Mouse (Mus musculus): ENCODE results near the gene Tas2r108.

The Tas2r108 gene

DNA sequence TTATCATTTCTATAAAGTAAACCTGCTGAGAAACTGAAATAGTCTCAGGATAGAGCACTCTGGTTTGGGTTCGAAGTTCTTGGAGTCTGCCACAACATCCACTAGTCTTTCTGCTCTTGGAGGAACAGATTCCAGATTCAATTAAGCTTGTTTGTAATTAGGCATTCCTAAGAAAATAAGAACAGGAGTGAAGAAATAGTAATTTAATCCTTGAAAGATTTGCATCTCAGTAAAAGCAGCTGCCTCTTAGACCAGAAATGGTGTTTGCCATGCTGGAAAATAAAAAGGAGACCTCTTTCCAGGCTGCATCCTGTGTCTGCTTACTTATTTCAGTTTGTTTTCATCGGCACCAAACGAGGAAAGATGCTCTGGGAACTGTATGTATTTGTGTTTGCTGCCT, at the start of gene Tas2r108:
Tas2r108 (plus strand) TSS at position 301 of the 400 bp plus-strand sequence.
- 76% methylated on average over 3 of the region's 3 CpGs for WGBS

DNA sequence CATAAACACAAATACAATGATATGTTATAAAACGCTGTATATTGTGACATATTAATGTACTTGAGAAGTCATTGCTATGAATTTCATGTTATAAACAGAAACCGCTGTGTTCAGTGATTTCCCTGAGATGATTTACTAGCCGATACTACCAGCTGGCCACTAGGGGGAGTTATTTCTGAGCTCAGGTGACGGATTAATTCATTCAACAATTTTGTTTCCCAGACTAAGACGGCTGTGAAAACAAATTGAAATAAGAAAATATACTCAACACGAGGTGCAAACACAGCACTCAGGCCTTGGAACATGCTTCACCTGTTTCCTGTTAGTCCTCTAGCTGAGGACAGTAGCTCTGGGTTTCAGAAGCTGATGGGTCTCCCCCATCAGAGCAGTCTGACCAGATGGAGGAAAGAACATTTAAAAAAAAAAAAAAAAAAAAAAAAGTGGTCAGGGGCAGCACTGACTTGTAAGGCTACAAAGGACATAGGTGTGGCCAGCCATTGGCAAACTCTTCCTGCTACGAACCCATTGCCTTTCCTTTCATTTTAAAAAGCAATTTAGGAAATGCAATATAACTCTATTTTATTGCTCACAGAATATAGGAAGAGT, 38.8 kb upstream of the Tas2r108 start:
- 29% methylated on average over 7 of the region's 7 CpGs for WGBS

DNA sequence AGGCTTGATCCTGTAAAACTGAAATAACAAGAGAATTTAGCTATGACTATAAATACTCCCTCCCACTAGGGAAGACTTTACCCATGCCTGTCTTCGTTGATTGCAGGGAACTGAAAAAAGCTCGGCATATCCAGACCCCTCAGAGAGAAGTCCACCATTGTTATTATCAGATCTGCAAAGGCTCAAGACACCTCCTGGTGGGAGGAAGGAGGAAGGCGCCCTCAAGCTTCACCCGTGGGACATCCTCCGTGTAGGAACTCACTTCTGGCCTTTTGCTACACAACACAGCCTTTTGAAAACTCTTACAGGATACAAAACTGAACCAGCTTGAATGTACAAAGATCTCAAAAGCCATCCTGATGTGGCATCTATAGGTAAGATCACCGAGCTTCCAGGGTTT, 27.6 kb upstream of the Tas2r108 start:
- WGBS: 40% methylated on average over 6 of the region's 6 CpGs

DNA sequence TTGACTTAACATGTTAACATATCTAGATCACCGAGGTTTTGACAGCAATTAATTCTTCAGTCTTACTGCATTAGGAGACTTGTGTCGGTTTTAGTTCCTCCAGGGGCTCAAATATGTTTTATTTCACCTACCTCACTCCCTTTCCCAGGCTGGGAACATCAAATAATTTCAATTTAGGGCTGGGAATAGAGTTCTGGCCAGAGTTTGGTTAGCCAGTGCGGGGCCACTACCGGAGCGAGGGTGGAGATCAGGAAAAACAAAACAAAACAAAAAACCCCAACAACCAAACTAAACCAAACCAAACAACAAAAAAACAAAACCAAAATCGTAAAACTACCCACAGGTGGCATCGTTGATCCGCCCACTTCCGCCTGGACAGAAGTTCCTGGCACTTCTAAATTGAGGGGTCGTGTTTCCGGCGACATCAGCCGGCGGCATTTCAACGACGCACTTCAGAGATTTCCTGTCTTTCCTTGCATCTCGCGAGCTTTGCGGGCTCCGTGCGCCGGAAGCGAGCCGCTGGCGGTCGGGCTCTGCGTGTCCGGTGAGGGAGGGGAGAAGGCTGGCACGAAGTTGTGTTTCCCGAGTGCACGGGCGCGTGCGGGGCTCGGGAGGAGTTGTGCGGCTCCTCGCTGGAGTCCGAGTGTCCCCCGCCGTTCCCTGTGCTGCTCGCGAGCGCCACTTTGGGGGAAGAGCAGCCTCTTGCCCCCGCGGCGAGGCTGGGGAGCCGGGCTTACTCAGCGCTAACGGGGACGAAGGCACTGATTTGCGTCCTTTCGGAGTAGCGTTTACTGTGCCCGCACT, 22.2 kb upstream of the Tas2r108 start, which contains the start of gene Ssbp1:
Ssbp1 (plus strand) TSS at position 437 of the 804 bp plus-strand sequence.
- under 1% methylated on average over 54 of the region's 54 CpGs for WGBS

DNA sequence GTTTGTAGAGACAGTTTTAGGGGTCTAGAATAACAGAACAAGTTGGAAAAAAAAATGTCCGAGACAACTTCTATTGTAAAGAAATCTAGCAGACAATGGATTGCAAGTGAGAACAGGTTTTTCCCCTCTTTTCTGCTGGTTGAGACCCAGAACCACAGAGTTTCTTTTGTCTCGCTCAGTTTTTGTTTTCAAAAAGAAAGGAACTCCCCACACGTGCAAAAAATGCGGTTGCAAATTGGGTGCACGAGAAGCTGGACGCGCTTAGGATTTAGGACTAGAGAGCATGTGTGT, 21.7 kb upstream of the Tas2r108 start:
- under 1% methylated on average over 7 of the region's 7 CpGs for WGBS

DNA sequence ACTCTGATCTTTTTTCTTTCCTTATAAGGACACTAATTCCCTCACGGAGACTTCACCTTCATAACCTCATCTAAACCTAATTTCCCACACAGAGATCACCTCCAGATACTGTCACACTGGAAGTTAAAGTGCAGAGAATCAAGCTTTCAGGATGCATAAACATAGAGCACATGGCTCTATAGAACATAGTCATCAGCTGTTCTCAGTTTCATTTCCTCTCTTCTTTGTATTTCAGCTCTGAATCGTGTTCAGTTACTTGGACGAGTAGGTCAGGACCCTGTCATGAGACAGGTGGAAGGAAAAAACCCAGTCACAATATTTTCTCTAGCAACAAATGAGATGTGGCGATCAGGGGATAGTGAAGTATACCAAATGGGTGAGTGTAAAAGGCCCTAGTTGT, 17.2 kb upstream of the Tas2r108 start:
- 91% methylated on average over 4 of the region's 4 CpGs for WGBS

DNA sequence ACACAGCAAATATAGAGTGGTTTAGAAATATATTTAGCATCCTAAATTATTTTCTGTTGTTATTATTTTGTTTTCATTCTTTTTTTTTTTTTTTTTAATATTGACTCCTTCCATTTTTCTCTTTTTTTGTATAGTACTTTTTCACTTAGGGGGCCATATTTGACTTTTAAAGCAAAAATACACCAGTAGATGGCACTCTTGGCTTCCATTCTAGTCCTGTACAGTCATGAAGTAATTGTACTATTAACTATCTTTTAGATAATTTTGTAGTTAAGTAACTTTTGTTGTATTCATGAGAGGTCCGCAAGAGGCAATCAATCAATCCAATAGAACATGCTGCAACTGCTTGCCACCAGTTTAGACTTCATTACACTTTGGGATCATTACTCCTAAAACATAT, 13.6 kb upstream of the Tas2r108 start:
- 85% methylated on average over 1 of the region's 1 CpGs for WGBS

DNA sequence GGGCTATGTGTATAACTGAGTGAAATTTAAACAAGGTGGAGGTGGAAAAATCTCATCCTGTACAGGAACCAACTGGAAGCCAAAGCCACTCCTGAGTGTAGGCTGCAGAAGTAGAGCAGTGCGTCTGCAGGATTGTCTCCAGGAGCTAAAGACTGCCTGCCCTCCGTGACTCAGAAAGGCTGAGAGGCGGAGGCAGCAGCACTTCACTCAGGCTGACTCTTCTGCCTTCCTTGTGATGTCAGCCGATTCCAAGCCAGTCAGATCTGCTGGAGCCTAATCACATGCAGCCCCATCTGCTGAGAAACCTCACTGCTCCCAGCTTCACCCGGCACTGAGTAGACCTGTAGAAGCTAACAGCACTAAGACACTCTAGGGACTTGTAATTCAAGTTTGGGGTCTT, 11.0 kb upstream of the Tas2r108 start:
- 70% methylated on average over 5 of the region's 5 CpGs for WGBS

DNA sequence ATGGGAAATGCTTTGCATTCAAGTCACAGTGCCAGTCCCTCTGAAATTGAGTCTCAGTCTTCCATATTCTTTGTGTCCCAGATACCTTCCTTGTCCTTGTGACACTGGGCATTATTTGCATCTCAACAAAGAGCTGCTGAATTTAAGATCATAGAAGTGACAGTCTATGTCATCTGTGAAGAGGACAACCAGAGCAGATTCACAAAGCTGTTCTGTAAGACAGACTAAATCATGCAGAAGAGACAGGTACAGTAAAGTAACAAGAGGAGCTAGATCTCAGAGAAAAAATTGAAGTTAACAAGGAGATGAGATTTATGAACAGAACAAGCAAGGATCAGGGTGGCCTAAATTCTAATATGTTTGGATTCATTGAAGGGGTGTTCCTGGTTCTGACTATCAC, 2.4 kb upstream of the Tas2r108 start, which contains the start of gene Tas2r137:
Tas2r137 (plus strand) TSS at position 301 of the 400 bp plus-strand sequence.

DNA sequence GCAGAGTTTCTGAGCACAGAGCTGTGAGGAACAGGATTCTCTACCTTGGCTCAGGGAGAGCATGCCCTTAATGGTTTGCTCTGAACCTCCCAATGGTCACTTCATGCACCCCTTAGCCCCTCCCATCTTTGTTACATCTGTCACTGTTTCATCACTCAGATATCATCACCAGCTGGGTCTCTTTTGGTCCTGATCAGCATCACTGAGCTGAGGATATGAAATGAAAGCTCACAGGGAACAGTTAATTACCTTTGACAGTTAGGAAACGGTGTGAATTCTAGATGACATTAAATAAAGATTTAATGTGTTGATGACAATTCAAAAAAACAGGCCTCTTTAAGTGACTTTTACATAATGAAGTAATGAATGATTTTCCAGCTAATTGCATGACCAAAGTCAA, 26.1 kb downstream of the Tas2r108 start, which contains the start of gene Prss37:
Prss37 (minus strand) TSS at position 101 of the 400 bp plus-strand sequence.
- 83% methylated on average over 1 of the region's 1 CpGs for WGBS

Data from cerebral cortex, adult 2 months (tissue).